Mouse (Mus musculus) spleen, adult 2 months (tissue): ENCODE measurements around the gene B3gnt7. TPM values are rescaled to one million over a fixed set of nuclear protein-coding genes. Genes with fewer than 3 reads are reported as not detected.

Experiments used
- DNase-seq, 2 experiments: peaks; one replicate each; pipeline versions ENCODE4 v3.0.0 to v3.0.0-alpha.2; 2012 to 2021; ENCODE audit warnings: low spot score in 2 of 2, low read depth in 1 of 2
- H3K27ac ChIP-seq: fragments of 200-500 bp; 2 replicates; pipeline ENCODE4 v1.5.1; 2012; ENCODE audit warnings: low read length, inconsistent platforms; ENCODE audit not compliant: insufficient read depth
- H3K27me3 ChIP-seq: fragments of 200-500 bp; 2 replicates; pipeline ENCODE4 v1.6.1; 2012; ENCODE audit warnings: mild to moderate bottlenecking, moderate library complexity, low read length, inconsistent platforms; ENCODE audit not compliant: control insufficient read depth, insufficient read depth
- H3K36me3 ChIP-seq: fragments of 200-500 bp; 2 replicates; pipeline ENCODE4 v1.6.1; 2012; ENCODE audit warnings: mild to moderate bottlenecking, low read length, inconsistent platforms; ENCODE audit not compliant: control insufficient read depth, insufficient read depth
- H3K4me1 ChIP-seq: fragments of 200-500 bp; 2 replicates; pipeline ENCODE4 v1.6.1; 2011; ENCODE audit warnings: inconsistent platforms; ENCODE audit not compliant: control insufficient read depth, insufficient read depth, insufficient read length
- H3K4me3 ChIP-seq: fragments of 200-500 bp; 2 replicates; pipeline ENCODE4 v1.5.1; 2011; ENCODE audit warnings: mild to moderate bottlenecking, inconsistent platforms; ENCODE audit not compliant: insufficient read depth, insufficient read length; ENCODE audit errors: extremely low read depth
- CTCF ChIP-seq: fragments of 200-500 bp; IDR thresholded peaks from 2 replicates; pipeline ENCODE4 v1.5.1; 2011; ENCODE audit warnings: mild to moderate bottlenecking, inconsistent platforms; ENCODE audit not compliant: insufficient read depth, insufficient read length, insufficient replicate concordance; ENCODE audit errors: extremely low read depth
- POLR2A ChIP-seq: fragments of 200-500 bp; IDR thresholded peaks from 2 replicates; pipeline ENCODE4 v1.6.1; 2011; ENCODE audit warnings: low read depth, low read length, inconsistent platforms
- WGBS: fragments of 180-500 bp; shearing (Covaris S2); methylation state at CpG from one replicate; pipeline ENCODE4 v1.1.7; 2018; 5-methylcytosine and 5-hydroxymethylcytosine counted together
- polyA plus RNA-seq: library from polyadenylated mRNA; depleted of rRNA; stranded (reverse); fragments of >200 nt; gene quantifications from 2 replicates; pipeline ENCODE4 v1.2.3, GENCODE M21; 2012; rRNA removed

Gene B3gnt7
- polyA plus RNA-seq, 1 experiment, result 2.3 TPM

- H3K4me1 ChIP-seq, result no peaks in the 10 kb centered on the region
- 94% methylated on average over 8 of the region's 8 CpGs for WGBS
- H3K36me3 ChIP-seq, result peaks cover 52% of the 10 kb centered on the region
- no peaks in the 10 kb centered on the region for H3K27me3 ChIP-seq
- no peak for TF ChIP-seq POLR2A
- TF ChIP-seq CTCF, result no peak
- no peak overlapping the region for H3K4me3 ChIP-seq
- no peak overlapping the region for H3K27ac ChIP-seq
- DNase-seq, result no peak
These were observed 47.9 kb downstream of the B3gnt7 start for GRCm38 (mm10) chr1:86350576-86350975.

GRCm38 (mm10) chr1:86354186-86354585, 51.6 kb downstream of the B3gnt7 start:
- Histone ChIP-seq H3K27me3 (no peaks in the 10 kb centered on the region), H3K4me1 (peaks cover 3% of the 10 kb centered on the region; the same call in 1 of the 2 replicates), H3K27ac (no peak overlapping the region), H3K4me3 (no peak overlapping the region), H3K36me3 (peaks cover 62% of the 10 kb centered on the region)
- DNase-seq, result no peak
- no peak for TF ChIP-seq CTCF
- no peak for TF ChIP-seq POLR2A
- WGBS, result 89% methylated on average over 2 of the region's 2 CpGs

Other genes with a start within 250 kb of the B3gnt7 start
- 19.8 and 21.1 TPM in 2 replicates for gene Psmd1, start 238.4 kb upstream of the B3gnt7 start, polyA plus RNA-seq
- gene Htr2b, start 190.9 kb upstream of the B3gnt7 start, polyA plus RNA-seq, result not detected in 2 replicates
- gene Gm21972, start 169.2 kb upstream of the B3gnt7 start, polyA plus RNA-seq, result 0.15 TPM in 1 of 2 replicates, not detected in the other
- 2.7 and 2.9 TPM in 2 replicates for gene Armc9, start 148.1 kb upstream of the B3gnt7 start, polyA plus RNA-seq
- gene Ncl, start 56.6 kb downstream of the B3gnt7 start, polyA plus RNA-seq, result 8.5 and 9.1 TPM in 2 replicates
- 0.11 and 0.34 TPM in 2 replicates for gene Nmur1, start 123.4 kb downstream of the B3gnt7 start, polyA plus RNA-seq
- not detected in 2 replicates for gene Tex44, start 123.5 kb downstream of the B3gnt7 start, polyA plus RNA-seq
- 915 and 918 TPM in 2 replicates for gene Ptma, start 223.9 kb downstream of the B3gnt7 start, polyA plus RNA-seq